Mouse (Mus musculus) MEL (cell line): ENCODE data around the gene Rbms3.

ENCODE experiments used
- POLR2AphosphoS2 ChIP-seq: IDR thresholded peaks from 2 replicates; pipeline ENCODE4 v1.6.1; 2011; ENCODE audit warnings: low read length, improper control_type of control experiment
- TAL1 ChIP-seq: IDR thresholded peaks from 2 replicates; pipeline ENCODE4 v1.6.1; 2012; ENCODE audit warnings: mild to moderate bottlenecking, inconsistent platforms, low read length, moderate library complexity, mixed read lengths
- TBP ChIP-seq: IDR thresholded peaks from 2 replicates; pipeline ENCODE4 v1.8.0; 2011; ENCODE audit warnings: low read depth, low read length, improper control_type of control experiment
- ZC3H11A ChIP-seq: IDR thresholded peaks from 2 replicates; pipeline ENCODE4 v1.6.1; 2012; ENCODE audit warnings: low read depth, mild to moderate bottlenecking, inconsistent platforms, low read length, improper control_type of control experiment

DNA sequence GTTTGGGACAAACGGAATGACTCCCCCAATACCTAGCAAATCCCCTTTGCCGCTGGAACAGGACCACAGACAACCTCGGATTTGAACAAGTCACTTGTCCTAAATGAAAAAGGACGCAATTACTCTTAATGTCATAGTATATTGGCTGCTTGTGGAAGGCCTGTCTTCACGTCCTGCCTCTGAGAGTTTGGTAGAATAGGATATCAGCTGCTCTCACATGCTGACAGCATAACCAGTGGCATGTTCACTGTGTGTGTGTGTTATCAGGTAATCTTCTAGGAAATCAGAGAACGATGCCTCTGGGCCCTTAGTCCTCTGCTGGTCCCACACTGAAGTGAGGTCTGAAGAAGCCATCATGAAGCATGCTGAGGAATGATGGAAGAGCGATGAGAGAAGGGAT lies 763.7 kb downstream of the Rbms3 start:
- TF ChIP-seq TBP (no peak), TAL1 (no peak), POLR2AphosphoS2 (no peak), ZC3H11A (no peak)
